Mouse (Mus musculus) forebrain, embryonic 14.5 days (tissue): Measurements from ENCODE around the gene Cdkn1c. TPM values are rescaled to one million over a fixed set of nuclear protein-coding genes. Genes with fewer than 3 reads are reported as not detected.

Experiments used
- ATAC-seq: fragments of 200-750 bp; cut with Nextera tagmentation; 2 replicates; pipeline ENCODE4 v1.8.0; 2017; ENCODE audit warnings: mild to moderate bottlenecking, moderate library complexity
- DNase-seq: peaks from one replicate; pipeline ENCODE4 v3.0.0-alpha.2; 2015; ENCODE audit warnings: low spot score
- H3K27ac ChIP-seq: fragments of 300-500 bp; sonication (generic); 2 replicates; pipeline ENCODE4 v1.5.1; 2014; ENCODE audit warnings: low read depth, mild to moderate bottlenecking, control low read depth, low read length, moderate library complexity
- H3K27me3 ChIP-seq: fragments of 300-500 bp; sonication (generic); replicated peaks from 2 replicates; pipeline ENCODE4 v1.6.1; 2014; ENCODE audit warnings: low read length, control low read depth, mixed read lengths; ENCODE audit not compliant: control insufficient read depth, insufficient read depth
- H3K36me3 ChIP-seq: fragments of 300-500 bp; sonication (generic); 2 replicates; pipeline ENCODE4 v1.6.1; 2014; ENCODE audit warnings: low read length, control low read depth; ENCODE audit not compliant: control insufficient read depth, insufficient read depth
- H3K4me1 ChIP-seq: fragments of 300-500 bp; sonication (generic); 2 replicates; pipeline ENCODE4 v1.6.1; 2014; ENCODE audit warnings: antibody characterized with exemption, low read length, control low read depth; ENCODE audit not compliant: control insufficient read depth, insufficient read depth
- H3K4me2 ChIP-seq: fragments of 300-500 bp; sonication (generic); 2 replicates; pipeline ENCODE4 v1.6.1; 2014; ENCODE audit warnings: mild to moderate bottlenecking, control low read depth, low read length
- H3K4me3 ChIP-seq: fragments of 300-500 bp; sonication (generic); 2 replicates; pipeline ENCODE4 v1.5.1; 2014; ENCODE audit warnings: low read depth, low read length, control low read depth
- H3K9ac ChIP-seq: fragments of 300-500 bp; sonication (generic); 2 replicates; pipeline ENCODE4 v1.6.1; 2014; ENCODE audit warnings: mild to moderate bottlenecking, low read length, control low read depth, moderate library complexity
- H3K9me3 ChIP-seq: fragments of 300-500 bp; sonication (generic); replicated peaks from 2 replicates; pipeline ENCODE4 v1.6.1; 2016; ENCODE audit warnings: low read length, control low read depth, mixed read lengths; ENCODE audit not compliant: control insufficient read depth
- WGBS: fragments of 180-500 bp; shearing (Covaris S2); extraction: QIAGEN DNeasy Blood & Tissue Kit; methylation state at CpG from one replicate; pipeline ENCODE4 v1.1.7; 2014; 5-methylcytosine and 5-hydroxymethylcytosine counted together
- polyA plus RNA-seq: library from polyadenylated mRNA; unstranded; fragments of >200 nt; fragmentation: Nextera tagmentation; extraction: Ambion mirVana; gene quantifications from 2 replicates; pipeline ENCODE4 v1.2.1, GENCODE M21; 2014

The Cdkn1c gene
- polyA plus RNA-seq, 1 experiment from 2014 or later: 229 TPM

GRCm38 (mm10) chr7:143480498-143480897, 19.6 kb upstream of the Cdkn1c start:
- no peak for DNase-seq
- Histone ChIP-seq H3K27me3 (no peaks in the 10 kb centered on the region), H3K9ac (no peak overlapping the region), H3K4me1 (no peaks in the 10 kb centered on the region), H3K36me3 (no peaks in the 10 kb centered on the region), H3K27ac (no peak overlapping the region), H3K4me3 (no peak overlapping the region), H3K9me3 (no peaks in the 10 kb centered on the region), H3K4me2 (no peak overlapping the region)
- 47% methylated on average over 13 of the region's 13 CpGs for WGBS
- no peak for ATAC-seq

GRCm38 (mm10) chr7:143477800-143478199, 16.9 kb upstream of the Cdkn1c start:
- H3K27ac ChIP-seq: no peak overlapping the region
- no peak overlapping the region for H3K4me2 ChIP-seq
- no peak overlapping the region for H3K4me3 ChIP-seq
- ATAC-seq (no peak), DNase-seq (no peak)
- H3K9me3 ChIP-seq: no peaks in the 10 kb centered on the region
- WGBS: 89% methylated on average over 5 of the region's 5 CpGs
- H3K9ac ChIP-seq: no peak overlapping the region
- H3K4me1 ChIP-seq: no peaks in the 10 kb centered on the region
- no peaks in the 10 kb centered on the region for H3K27me3 ChIP-seq
- no peaks in the 10 kb centered on the region for H3K36me3 ChIP-seq

- Histone ChIP-seq H3K27ac (no peak overlapping the region), H3K4me3 (no peak overlapping the region), H3K4me1 (no peaks in the 10 kb centered on the region), H3K9ac (no peak overlapping the region), H3K36me3 (no peaks in the 10 kb centered on the region), H3K4me2 (no peak overlapping the region), H3K27me3 (no peaks in the 10 kb centered on the region), H3K9me3 (no peaks in the 10 kb centered on the region)
- ATAC-seq (no peak), DNase-seq (no peak)
- WGBS: 81% methylated on average over 3 of the region's 3 CpGs
These were observed 16.0 kb upstream of the Cdkn1c start for GRCm38 (mm10) chr7:143476702-143477335.

GRCm38 (mm10) chr7:143475876-143476275, 15.0 kb upstream of the Cdkn1c start:
- no peaks in the 10 kb centered on the region for H3K9me3 ChIP-seq
- no peak overlapping the region for H3K27ac ChIP-seq
- no peak for DNase-seq
- H3K36me3 ChIP-seq: no peaks in the 10 kb centered on the region
- H3K4me1 ChIP-seq: no peaks in the 10 kb centered on the region
- no peak overlapping the region for H3K4me3 ChIP-seq
- no peak overlapping the region for H3K9ac ChIP-seq
- H3K27me3 ChIP-seq: no peaks in the 10 kb centered on the region
- WGBS: 85% methylated on average over 11 of the region's 11 CpGs
- no peak overlapping the region for H3K4me2 ChIP-seq
- no peak for ATAC-seq

GRCm38 (mm10) chr7:143474811-143475210, 14.0 kb upstream of the Cdkn1c start:
- no peak overlapping the region for H3K9ac ChIP-seq

GRCm38 (mm10) chr7:143473347-143474101, 12.7 kb upstream of the Cdkn1c start, which contains the start of gene Slc22a18:
Gene Slc22a18 (plus strand): TSS chr7:143473736.
- no peaks in the 10 kb centered on the region for H3K36me3 ChIP-seq
- no peaks in the 10 kb centered on the region for H3K4me1 ChIP-seq
- no peak within 1 kb of the TSS for H3K9ac ChIP-seq
- H3K4me2 ChIP-seq: no peak within 1 kb of the TSS
- ATAC-seq (no peak), DNase-seq (no peak)
- H3K27me3 ChIP-seq: 0 out of 2 replicates have a peak, but pooled peaks cover 4% of the 10 kb centered on the region
- H3K9me3 ChIP-seq: no peaks in the 10 kb centered on the region
- 45% methylated on average over 4 of the region's 4 CpGs for WGBS
- H3K4me3 ChIP-seq: no peak within 1 kb of the TSS
- no peak within 1 kb of the TSS for H3K27ac ChIP-seq

More at GRCm38 (mm10) chr7:143474811-143475210, 14.0 kb upstream of the Cdkn1c start:
- Histone ChIP-seq H3K4me2 (no peak overlapping the region), H3K4me3 (no peak overlapping the region), H3K9me3 (no peaks in the 10 kb centered on the region), H3K36me3 (no peaks in the 10 kb centered on the region), H3K4me1 (no peaks in the 10 kb centered on the region), H3K27me3 (no peaks in the 10 kb centered on the region), H3K27ac (no peak overlapping the region)
- no peak for ATAC-seq
- WGBS: 40% methylated on average over 10 of the region's 10 CpGs
- no peak for DNase-seq

GRCm38 (mm10) chr7:143469946-143470345, 9.1 kb upstream of the Cdkn1c start:
- DNase-seq: peak; percentile 88
- Histone ChIP-seq H3K27ac (no peak overlapping the region), H3K4me3 (no peak overlapping the region), H3K4me1 (peaks cover 8% of the 10 kb centered on the region), H3K9ac (no peak overlapping the region), H3K36me3 (no peaks in the 10 kb centered on the region), H3K27me3 (peaks cover 11% of the 10 kb centered on the region; the same call in 1 of the 2 replicates), H3K4me2 (no peak overlapping the region), H3K9me3 (no peaks in the 10 kb centered on the region)
- peak; percentile 63 for ATAC-seq
- WGBS: 18% methylated on average over 8 of the region's 8 CpGs

GRCm38 (mm10) chr7:143467714-143468113, 6.9 kb upstream of the Cdkn1c start:
- H3K36me3 ChIP-seq: no peaks in the 10 kb centered on the region
- H3K9ac ChIP-seq: no peak overlapping the region
- peaks cover 10% of the 10 kb centered on the region for H3K4me1 ChIP-seq
- ATAC-seq: peak; percentile 3; the same call in 1 of the 2 replicates
- H3K4me2 ChIP-seq: no peak overlapping the region
- H3K4me3 ChIP-seq: no peak overlapping the region
- peak; percentile 57 for DNase-seq
- 0% methylated on average over 6 of the region's 6 CpGs for WGBS
- no peaks in the 10 kb centered on the region for H3K9me3 ChIP-seq
- peaks cover 11% of the 10 kb centered on the region; the same call in 1 of the 2 replicates for H3K27me3 ChIP-seq
- H3K27ac ChIP-seq: no peak overlapping the region
